Mouse (Mus musculus): Measurements from ENCODE around the gene Blvrb. TPM values are rescaled to one million over a fixed set of nuclear protein-coding genes. Genes with fewer than 3 reads are reported as not detected.

Gene Blvrb
- polyA plus RNA-seq, 1 experiment from 2014 or later, result 15.1 TPM

DNA sequence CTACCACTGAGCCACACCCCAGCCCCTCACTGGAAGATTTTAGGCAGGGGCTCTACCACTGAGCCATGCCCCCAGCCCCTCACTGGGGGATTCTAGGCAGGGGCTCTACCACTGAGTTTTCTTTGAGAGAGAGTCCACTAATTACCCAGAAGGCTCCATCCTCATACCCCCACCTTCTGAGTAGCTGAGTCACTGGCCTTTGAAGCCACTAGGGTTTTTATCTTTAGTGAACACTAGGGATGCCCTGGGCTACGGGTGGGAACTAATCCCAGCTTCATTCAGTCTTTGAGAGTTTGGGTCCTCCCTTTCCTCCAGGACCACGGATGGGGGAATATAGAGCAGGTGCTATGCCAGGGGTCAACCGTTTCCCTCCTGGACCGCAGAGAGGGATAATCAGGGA lies 10.8 kb downstream of the Blvrb start:
- Histone ChIP-seq H3K36me3 (ENCODE audit: control insufficient read depth, insufficient read depth, low read length) (no peaks in the 10 kb centered on the region), H3K4me3 (ENCODE audit: low read depth, low read length) (no peak overlapping the region), H3K9me3 (replicated peaks; ENCODE audit: control insufficient read depth, low read length, poor library complexity, severe bottlenecking) (no peaks in the 10 kb centered on the region), H3K27ac (ENCODE audit: low read length) (no peak overlapping the region), H3K27me3 (ENCODE audit: control insufficient read depth, insufficient read depth, low read depth, low read length) (no peaks in the 10 kb centered on the region), H3K9ac (ENCODE audit: low read depth, low read length) (no peak overlapping the region), H3K4me1 (ENCODE audit: control insufficient read depth, insufficient read depth, low read length) (no peaks in the 10 kb centered on the region), H3K4me2 (ENCODE audit: low read length) (no peak overlapping the region)
- 84% methylated on average over 4 of the region's 4 CpGs for WGBS
- ATAC-seq, result no peak

DNA sequence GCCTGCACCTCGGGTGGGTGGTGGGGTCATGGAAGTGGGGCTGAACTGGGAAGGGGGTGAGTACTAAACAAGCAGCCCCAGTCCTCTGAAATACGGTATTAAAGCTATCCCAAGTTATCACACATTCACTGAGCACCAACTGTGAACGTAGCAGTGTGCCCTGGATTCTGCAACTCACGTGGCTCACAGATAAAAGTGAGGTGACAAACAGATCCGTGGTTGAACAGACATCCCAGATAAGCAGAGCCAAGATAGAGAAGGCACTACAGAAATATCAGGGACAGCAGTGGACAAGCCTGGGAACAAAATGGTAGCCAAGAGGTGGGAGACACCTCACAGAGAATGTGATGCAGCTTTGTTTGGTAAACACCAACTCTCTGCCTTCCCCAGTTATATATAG lies 11.9 kb downstream of the Blvrb start:
- ATAC-seq, result no peak
- H3K9ac ChIP-seq (ENCODE audit: low read depth, low read length), result no peak overlapping the region
- H3K4me2 ChIP-seq (ENCODE audit: low read length), result no peak overlapping the region
- no peaks in the 10 kb centered on the region for H3K27me3 ChIP-seq (ENCODE audit: control insufficient read depth, insufficient read depth, low read depth, low read length)
- no peaks in the 10 kb centered on the region for H3K9me3 ChIP-seq (replicated peaks; ENCODE audit: control insufficient read depth, low read length, poor library complexity, severe bottlenecking)
- no peak overlapping the region for H3K4me3 ChIP-seq (ENCODE audit: low read depth, low read length)
- H3K27ac ChIP-seq (ENCODE audit: low read length), result no peak overlapping the region
- 90% methylated on average over 5 of the region's 5 CpGs for WGBS
- no peaks in the 10 kb centered on the region for H3K4me1 ChIP-seq (ENCODE audit: control insufficient read depth, insufficient read depth, low read length)
- no peaks in the 10 kb centered on the region for H3K36me3 ChIP-seq (ENCODE audit: control insufficient read depth, insufficient read depth, low read length)

GRCm38 (mm10) chr7:27460477-27460876 lies 12.7 kb downstream of the Blvrb start:
- Histone ChIP-seq H3K4me3 (ENCODE audit: low read depth, low read length) (no peak overlapping the region), H3K4me1 (ENCODE audit: control insufficient read depth, insufficient read depth, low read length) (no peaks in the 10 kb centered on the region), H3K36me3 (ENCODE audit: control insufficient read depth, insufficient read depth, low read length) (no peaks in the 10 kb centered on the region), H3K9me3 (replicated peaks; ENCODE audit: control insufficient read depth, low read length, poor library complexity, severe bottlenecking) (no peaks in the 10 kb centered on the region), H3K4me2 (ENCODE audit: low read length) (no peak overlapping the region), H3K27me3 (ENCODE audit: control insufficient read depth, insufficient read depth, low read depth, low read length) (no peaks in the 10 kb centered on the region), H3K27ac (ENCODE audit: low read length) (no peak overlapping the region), H3K9ac (ENCODE audit: low read depth, low read length) (no peak overlapping the region)
- ATAC-seq, result no peak
- WGBS, result 87% methylated on average over 6 of the region's 6 CpGs

- 26% methylated on average over 4 of the region's 4 CpGs for WGBS
- Histone ChIP-seq H3K27ac (ENCODE audit: low read length) (no peak overlapping the region), H3K9me3 (replicated peaks; ENCODE audit: control insufficient read depth, low read length, poor library complexity, severe bottlenecking) (no peaks in the 10 kb centered on the region), H3K4me1 (ENCODE audit: control insufficient read depth, insufficient read depth, low read length) (peaks cover 2% of the 10 kb centered on the region; the same call in 1 of the 2 replicates), H3K4me2 (ENCODE audit: low read length) (no peak overlapping the region), H3K4me3 (ENCODE audit: low read depth, low read length) (no peak overlapping the region), H3K9ac (ENCODE audit: low read depth, low read length) (no peak overlapping the region), H3K36me3 (ENCODE audit: control insufficient read depth, insufficient read depth, low read length) (no peaks in the 10 kb centered on the region), H3K27me3 (ENCODE audit: control insufficient read depth, insufficient read depth, low read depth, low read length) (no peaks in the 10 kb centered on the region)
- ATAC-seq, result no peak
Measured at GRCm38 (mm10) chr7:27467648-27468047, 19.9 kb downstream of the Blvrb start.

DNA sequence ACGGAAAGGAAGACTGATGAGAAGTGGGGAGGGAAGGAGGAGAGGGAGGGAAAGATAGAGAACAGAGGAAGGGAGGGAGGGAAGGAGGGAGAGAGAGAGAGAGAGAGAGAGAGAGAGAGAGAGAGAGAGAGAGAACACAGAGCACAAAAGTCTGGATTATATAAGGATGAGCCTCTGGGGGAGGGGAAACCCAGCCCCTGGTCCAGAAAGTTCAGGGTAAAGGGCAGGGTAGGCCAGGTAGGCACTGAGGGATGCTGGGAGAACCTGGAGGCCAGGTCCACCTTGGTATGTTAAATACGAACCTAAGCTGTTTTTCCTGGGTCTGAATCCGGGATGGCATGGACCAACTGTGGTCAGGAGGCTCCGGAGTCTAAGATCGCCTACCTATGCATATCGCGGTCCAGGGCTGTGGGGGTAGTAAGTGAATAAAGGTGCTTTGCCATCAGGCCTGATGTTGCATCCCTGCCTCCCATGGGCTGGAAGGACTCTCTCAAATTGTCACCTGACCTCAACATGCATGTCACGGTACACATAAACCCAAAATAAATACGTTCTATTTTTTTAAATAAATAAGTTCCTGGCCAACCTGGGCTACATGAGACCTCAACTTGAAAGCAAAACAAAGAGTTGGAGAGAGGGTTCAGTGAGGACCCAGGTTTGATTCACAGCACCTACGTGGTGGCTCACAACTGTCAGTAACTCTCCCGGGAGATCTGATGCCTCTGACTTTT lies 23.8 kb downstream of the Blvrb start:
- WGBS, result 94% methylated on average over 11 of the region's 11 CpGs
- no peak overlapping the region for H3K27ac ChIP-seq (ENCODE audit: low read length)
- H3K27me3 ChIP-seq (ENCODE audit: control insufficient read depth, insufficient read depth, low read depth, low read length), result no peaks in the 10 kb centered on the region
- no peaks in the 10 kb centered on the region for H3K9me3 ChIP-seq (replicated peaks; ENCODE audit: control insufficient read depth, low read length, poor library complexity, severe bottlenecking)
- peaks cover 6% of the 10 kb centered on the region; the same call in 1 of the 2 replicates for H3K4me1 ChIP-seq (ENCODE audit: control insufficient read depth, insufficient read depth, low read length)
- H3K36me3 ChIP-seq (ENCODE audit: control insufficient read depth, insufficient read depth, low read length), result no peaks in the 10 kb centered on the region
- no peak overlapping the region for H3K9ac ChIP-seq (ENCODE audit: low read depth, low read length)
- no peak for ATAC-seq
- no peak overlapping the region for H3K4me2 ChIP-seq (ENCODE audit: low read length)
- no peak overlapping the region for H3K4me3 ChIP-seq (ENCODE audit: low read depth, low read length)

- peak overlapping the region; percentile 29; the same call in 1 of the 2 replicates for H3K27ac ChIP-seq (ENCODE audit: low read length)
- H3K9me3 ChIP-seq (replicated peaks; ENCODE audit: control insufficient read depth, low read length, poor library complexity, severe bottlenecking), result no peaks in the 10 kb centered on the region
- H3K4me2 ChIP-seq (ENCODE audit: low read length), result peak overlapping the region; percentile 80
- 45% methylated on average over 7 of the region's 7 CpGs for WGBS
- H3K4me1 ChIP-seq (ENCODE audit: control insufficient read depth, insufficient read depth, low read length), result peaks cover 6% of the 10 kb centered on the region; the same call in 1 of the 2 replicates
- no peak overlapping the region for H3K9ac ChIP-seq (ENCODE audit: low read depth, low read length)
- H3K27me3 ChIP-seq (ENCODE audit: control insufficient read depth, insufficient read depth, low read depth, low read length), result no peaks in the 10 kb centered on the region
- H3K4me3 ChIP-seq (ENCODE audit: low read depth, low read length), result no peak overlapping the region
- ATAC-seq, result no peak
- no peaks in the 10 kb centered on the region for H3K36me3 ChIP-seq (ENCODE audit: control insufficient read depth, insufficient read depth, low read length)
Measured at GRCm38 (mm10) chr7:27472596-27472995, 24.8 kb downstream of the Blvrb start.

- Histone ChIP-seq H3K27me3 (ENCODE audit: control insufficient read depth, insufficient read depth, low read depth, low read length) (no peaks in the 10 kb centered on the region), H3K9me3 (replicated peaks; ENCODE audit: control insufficient read depth, low read length, poor library complexity, severe bottlenecking) (no peaks in the 10 kb centered on the region), H3K36me3 (ENCODE audit: control insufficient read depth, insufficient read depth, low read length) (no peaks in the 10 kb centered on the region), H3K4me3 (ENCODE audit: low read depth, low read length) (peak within 1 kb of the TSS; percentile 64), H3K9ac (ENCODE audit: low read depth, low read length) (peak within 1 kb of the TSS; percentile 56), H3K4me2 (ENCODE audit: low read length) (peak within 1 kb of the TSS; percentile 80), H3K4me1 (ENCODE audit: control insufficient read depth, insufficient read depth, low read length) (peaks cover 6% of the 10 kb centered on the region; the same call in 1 of the 2 replicates), H3K27ac (ENCODE audit: low read length) (peak within 1 kb of the TSS; percentile 66)
- peak; percentile 93 for ATAC-seq
- WGBS, result under 1% methylated on average over 36 of the region's 36 CpGs
Measured at GRCm38 (mm10) chr7:27473156-27473834, 25.5 kb downstream of the Blvrb start, which contains the start of gene Sertad3. Sertad3 (plus strand) TSS chr7:27473768.

- peak overlapping the region; percentile 66 for H3K27ac ChIP-seq (ENCODE audit: low read length)
- H3K27me3 ChIP-seq (ENCODE audit: control insufficient read depth, insufficient read depth, low read depth, low read length), result no peaks in the 10 kb centered on the region
- peak overlapping the region; percentile 64 for H3K4me3 ChIP-seq (ENCODE audit: low read depth, low read length)
- under 1% methylated on average over 34 of the region's 34 CpGs for WGBS
- no peaks in the 10 kb centered on the region for H3K9me3 ChIP-seq (replicated peaks; ENCODE audit: control insufficient read depth, low read length, poor library complexity, severe bottlenecking)
- H3K9ac ChIP-seq (ENCODE audit: low read depth, low read length), result peak overlapping the region; percentile 56
- peak; percentile 1 for ATAC-seq
- peak overlapping the region; percentile 80 for H3K4me2 ChIP-seq (ENCODE audit: low read length)
- H3K36me3 ChIP-seq (ENCODE audit: control insufficient read depth, insufficient read depth, low read length), result no peaks in the 10 kb centered on the region
- H3K4me1 ChIP-seq (ENCODE audit: control insufficient read depth, insufficient read depth, low read length), result peaks cover 6% of the 10 kb centered on the region; the same call in 1 of the 2 replicates
Measured at GRCm38 (mm10) chr7:27473835-27474489, 26.2 kb downstream of the Blvrb start.

Measured in midbrain, embryonic 16.5 days (tissue).